Mouse (Mus musculus): Measurements from ENCODE around the gene Clptm1.

The Clptm1 gene

DNA sequence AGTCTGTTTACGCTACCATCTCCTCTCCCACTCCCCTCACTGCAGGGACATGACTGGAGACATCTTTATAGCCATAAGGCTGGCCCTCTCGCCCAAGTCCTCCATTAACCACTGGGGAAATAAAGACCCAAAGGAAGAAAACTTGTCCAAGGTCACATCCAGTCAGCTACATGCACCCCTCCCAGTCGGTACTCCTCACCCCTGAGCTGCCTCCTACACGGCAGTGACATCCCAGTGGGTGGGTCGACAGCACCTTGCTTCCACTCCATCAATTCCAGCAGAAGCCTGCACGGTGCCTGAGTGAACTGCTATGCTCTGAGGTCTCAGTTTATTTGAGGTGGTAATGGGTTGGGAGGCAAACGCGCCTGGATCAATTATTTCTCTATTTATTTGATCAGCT lies 893 bp downstream of the Clptm1 start:
- no peak for DNase-seq

DNA sequence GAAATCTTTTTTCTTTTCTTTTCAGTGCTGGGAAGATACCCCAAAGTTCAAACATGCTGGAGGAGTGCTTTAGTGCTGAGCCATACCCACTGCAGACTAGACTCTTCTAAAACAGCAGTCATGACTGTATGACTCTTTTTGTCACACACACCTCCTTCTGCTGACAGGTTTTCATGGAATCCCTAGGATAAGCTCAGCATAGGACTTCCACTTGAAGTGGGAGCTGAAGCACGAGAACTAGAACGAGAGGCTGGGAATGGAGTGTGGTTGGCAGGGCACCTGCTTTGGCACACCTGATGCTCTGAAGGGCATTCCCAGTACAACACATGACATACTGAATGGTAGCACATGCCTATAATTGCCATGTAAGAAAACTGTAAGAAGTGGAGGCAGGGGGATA lies 12.2 kb downstream of the Clptm1 start:
- no peak for DNase-seq

- DNase-seq = no peak
These were observed 13.6 kb downstream of the Clptm1 start for GRCm38 (mm10) chr7:19651063-19651786.

- DNase-seq = no peak
These were observed 23.6 kb downstream of the Clptm1 start for GRCm38 (mm10) chr7:19641223-19641622.

DNA sequence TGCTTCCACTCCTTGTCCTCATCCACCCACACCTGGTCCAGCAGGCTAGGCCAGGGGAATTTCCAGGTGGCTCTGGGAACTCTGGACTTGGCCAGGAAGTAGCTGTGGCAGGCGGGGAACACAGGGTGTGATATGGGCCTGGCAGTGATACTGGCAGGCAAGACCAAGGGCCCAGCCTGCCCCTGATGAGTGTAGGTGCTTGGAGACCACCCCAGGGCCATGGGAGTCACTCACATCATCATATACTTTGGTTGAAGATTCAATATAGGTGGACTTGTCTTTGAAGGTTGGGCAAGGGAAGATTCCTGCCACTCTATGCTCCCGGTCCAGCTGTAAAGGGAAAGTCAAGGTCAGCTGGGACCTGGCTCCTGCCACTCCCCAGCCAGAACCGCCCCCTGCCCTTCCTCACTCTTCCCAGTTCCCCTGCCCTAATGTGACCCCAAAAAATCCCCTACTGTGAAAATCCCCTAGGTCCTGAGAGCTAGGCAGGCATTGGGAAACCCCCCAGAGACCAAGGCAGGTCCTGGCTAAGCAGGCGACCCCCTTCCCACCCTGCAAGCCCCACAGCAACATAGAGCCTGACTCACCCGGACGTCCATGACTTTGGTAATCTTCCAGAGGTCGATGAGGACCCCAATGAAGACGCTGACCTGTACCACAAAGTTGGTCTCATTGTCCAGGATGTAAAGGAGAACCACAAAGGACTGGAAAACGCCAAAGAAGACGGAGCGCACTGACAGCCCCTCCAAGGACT lies 29.6 kb downstream of the Clptm1 start:
- no peak for DNase-seq

DNA sequence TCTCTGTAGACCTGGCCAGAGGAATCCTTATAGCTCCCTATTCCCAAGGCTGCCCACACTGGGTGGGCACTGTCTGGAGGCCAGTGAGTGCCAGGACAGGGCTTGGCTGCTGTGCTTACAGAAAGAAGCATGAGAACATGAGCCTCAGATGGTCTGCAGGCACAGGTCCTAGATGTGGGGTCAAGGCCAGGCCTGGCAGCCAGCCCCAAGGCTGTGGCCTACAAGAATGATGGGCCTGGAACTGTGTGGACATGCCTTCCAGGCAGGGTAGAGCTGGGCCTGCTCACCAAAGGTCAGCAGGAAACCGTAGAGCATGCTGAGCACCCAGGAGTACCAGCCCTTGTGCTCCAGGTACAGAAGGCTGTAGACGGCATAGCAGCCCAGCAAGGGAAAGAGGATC lies 30.2 kb downstream of the Clptm1 start:
- DNase-seq = no peak

- no peak for DNase-seq
These were observed 31.0 kb downstream of the Clptm1 start for GRCm38 (mm10) chr7:19633855-19634254.

- DNase-seq = no peak
These were observed 31.6 kb downstream of the Clptm1 start for GRCm38 (mm10) chr7:19633197-19633596.

GRCm38 (mm10) chr7:19632720-19633119 lies 32.1 kb downstream of the Clptm1 start:
- DNase-seq = no peak

- DNase-seq = no peak
These were observed 32.6 kb downstream of the Clptm1 start for GRCm38 (mm10) chr7:19632275-19632674.

GRCm38 (mm10) chr7:19629361-19629734 lies 35.5 kb downstream of the Clptm1 start, which contains the start of gene Relb:
Gene Relb (minus strand): TSS chr7:19629438.
- peak; percentile 95 for DNase-seq

GRCm38 (mm10) chr7:19628536-19629360 lies 36.1 kb downstream of the Clptm1 start:
- DNase-seq = peak; percentile 86

GRCm38 (mm10) chr7:19628192-19628535 lies 36.7 kb downstream of the Clptm1 start:
- DNase-seq = no peak

DNA sequence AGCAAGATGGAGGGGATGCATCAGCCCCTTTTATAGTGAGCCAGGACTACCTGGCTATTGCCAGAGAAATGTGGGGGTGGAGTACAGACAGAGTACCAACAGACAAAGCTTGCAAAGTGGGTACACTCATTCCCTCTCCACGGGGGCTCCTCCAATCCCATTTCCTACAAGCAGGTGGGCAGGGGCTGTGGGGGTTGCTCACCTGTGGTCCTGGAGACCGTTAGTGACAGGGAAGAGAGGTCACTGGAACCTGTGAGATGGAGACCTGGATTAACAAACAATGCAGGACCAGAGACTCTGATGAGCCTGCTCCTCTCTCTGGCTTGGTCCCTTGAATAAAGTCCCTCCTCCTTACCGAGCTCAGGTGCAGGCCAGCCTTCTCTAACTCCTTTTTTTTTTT lies 37.1 kb downstream of the Clptm1 start:
- no peak for DNase-seq

- no peak for DNase-seq
These were observed 41.4 kb downstream of the Clptm1 start for GRCm38 (mm10) chr7:19623433-19623832.

DNA sequence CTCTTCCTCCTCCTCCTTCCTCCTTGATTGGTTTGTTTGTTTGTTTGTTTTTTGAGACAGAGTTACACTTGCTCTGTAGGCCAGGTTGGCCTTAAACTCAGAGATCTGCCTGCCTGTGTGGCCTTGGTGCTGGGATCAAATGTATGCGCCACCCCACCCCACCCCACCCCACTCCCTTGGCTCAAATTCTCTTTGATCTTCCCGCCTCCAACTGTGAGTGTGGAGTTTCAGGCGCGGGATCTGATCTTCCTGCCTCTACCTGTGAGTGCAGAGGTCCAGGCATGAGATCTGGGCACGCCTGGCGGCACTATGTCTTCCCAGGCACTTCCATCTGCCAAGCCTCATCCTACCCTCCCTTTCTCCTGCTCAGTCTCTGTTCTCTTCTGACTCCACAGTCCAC lies 42.6 kb downstream of the Clptm1 start:
- DNase-seq = no peak

GRCm38 (mm10) chr7:19620811-19621210 lies 44.0 kb downstream of the Clptm1 start:
- no peak for DNase-seq

GRCm38 (mm10) chr7:19619004-19619801 lies 45.6 kb downstream of the Clptm1 start:
- peak; percentile 57 for DNase-seq

- no peak for DNase-seq
These were observed 49.7 kb downstream of the Clptm1 start for GRCm38 (mm10) chr7:19615036-19615577.

DNA sequence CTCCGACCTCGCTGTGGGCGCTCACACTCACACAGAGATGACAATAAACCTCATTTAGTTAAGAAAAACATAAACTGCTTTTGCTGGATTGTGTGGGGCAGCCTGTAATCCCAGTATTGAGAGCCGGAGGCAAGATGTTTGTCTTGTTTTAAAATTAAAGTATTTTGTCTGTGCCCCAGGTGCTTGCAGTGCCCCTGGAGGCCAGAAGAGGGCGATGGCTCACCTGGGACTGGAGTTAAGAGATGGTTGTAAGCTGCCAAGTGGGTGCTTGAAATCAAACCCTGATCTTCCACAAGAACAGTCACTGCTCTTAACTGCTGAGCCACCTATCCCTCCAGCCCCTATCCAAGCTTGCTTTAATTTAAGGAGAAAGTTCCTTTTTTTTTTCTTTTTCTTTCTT lies 53.9 kb downstream of the Clptm1 start:
- no peak for DNase-seq

GRCm38 (mm10) chr7:19609641-19610332 lies 55.0 kb downstream of the Clptm1 start:
- no peak for DNase-seq

DNA sequence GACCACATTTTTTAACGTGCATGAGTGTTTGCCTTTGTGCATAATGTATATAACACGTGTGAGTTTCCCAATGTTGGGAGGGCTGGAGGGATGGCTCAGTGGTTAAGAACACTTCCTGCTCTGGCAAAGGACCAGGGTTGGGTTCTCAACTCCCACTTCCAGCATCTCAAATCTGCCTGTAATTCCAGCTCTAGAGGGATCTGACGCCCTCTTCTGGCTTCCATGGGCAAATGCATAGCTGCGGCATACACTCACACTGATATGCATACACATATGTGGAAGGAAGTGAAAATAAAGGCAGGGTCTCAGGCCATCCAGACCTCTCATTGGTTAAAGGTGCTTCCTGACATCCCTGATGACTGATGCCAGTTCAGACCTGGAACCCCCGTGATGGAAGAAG lies 57.5 kb downstream of the Clptm1 start:
- DNase-seq = no peak
